Mouse (Mus musculus): Measurements from ENCODE around the gene Lrrc8e. TPM values are rescaled to one million over a fixed set of nuclear protein-coding genes. Genes with fewer than 3 reads are reported as not detected.

Lrrc8e gene
- not detected for total RNA-seq (2023)

GRCm38 (mm10) chr8:4226739-4227347, at the start of gene Lrrc8e:
Lrrc8e (plus strand) TSS chr8:4226827.

GRCm38 (mm10) chr8:4216791-4217621, 9.6 kb upstream of the Lrrc8e start, which contains the start of gene Prr36:
Prr36 (minus strand) TSS chr8:4217459.

GRCm38 (mm10) chr8:4238434-4239192, 12.0 kb downstream of the Lrrc8e start, which contains the start of the genes Map2k7 and Gm49320:
Map2k7 (plus strand) TSS chr8:4238740.
Gm49320 (plus strand) TSS chr8:4238865.

GRCm38 (mm10) chr8:4247951-4248540, 21.4 kb downstream of the Lrrc8e start, which contains the start of gene Tgfbr3l:
Tgfbr3l (plus strand) TSS chr8:4248214.

GRCm38 (mm10) chr8:4252934-4253841, 26.6 kb downstream of the Lrrc8e start, which contains the start of gene Snapc2:
Snapc2 (plus strand) TSS chr8:4253080.

GRCm38 (mm10) chr8:4259125-4259804, 32.6 kb downstream of the Lrrc8e start, which contains the start of gene Ctxn1:
Ctxn1 (minus strand) TSS chr8:4259274.

GRCm38 (mm10) chr8:4275275-4276110, 48.9 kb downstream of the Lrrc8e start, which contains the start of gene Timm44:
Timm44 (minus strand) TSS chr8:4275913.

Other genes starting within 250 kb of the Lrrc8e start
- not detected for gene Cd209f, start 121.0 kb upstream of the Lrrc8e start, total RNA-seq (2023)
- gene Cd209g, start 92.7 kb upstream of the Lrrc8e start, total RNA-seq (2023): not detected
- gene Evi5l, start 60.3 kb upstream of the Lrrc8e start, total RNA-seq (2023): 10 to 100 TPM in 1 of 2 experiments, 1 to 10 TPM in 1; 8.8 to 11.4 TPM
- gene Prr36, start 9.4 kb upstream of the Lrrc8e start, total RNA-seq (2023): under 1 TPM; 0.24 to 0.26 TPM
- gene Map2k7, start 11.9 kb downstream of the Lrrc8e start, total RNA-seq (2023): 10 to 100 TPM; 46.7 to 54.4 TPM
- not detected for gene Gm49320, start 12.0 kb downstream of the Lrrc8e start, total RNA-seq (2023)
- gene Tgfbr3l, start 21.4 kb downstream of the Lrrc8e start, total RNA-seq (2023): 1 to 10 TPM; 8.2 to 9.2 TPM
- gene Snapc2, start 26.3 kb downstream of the Lrrc8e start, total RNA-seq (2023): 10 to 100 TPM; 12.1 to 13.5 TPM
- 1 to 10 TPM in 1 of 2 experiments, under 1 TPM in 1; 0.44 to 1.1 TPM for gene Ctxn1, start 32.4 kb downstream of the Lrrc8e start, total RNA-seq (2023)
- gene Timm44, start 49.1 kb downstream of the Lrrc8e start, total RNA-seq (2023): 10 to 100 TPM; 29.9 to 38.5 TPM
- 10 to 100 TPM; 10.8 to 12.3 TPM for gene Ccl25, start 98.4 kb downstream of the Lrrc8e start, total RNA-seq (2023)
- gene Elavl1, start 98.6 kb downstream of the Lrrc8e start, total RNA-seq (2023): 10 to 100 TPM; 72.0 to 78.3 TPM